Mouse (Mus musculus): ENCODE measurements around the gene Ifna16.

The Ifna16 gene

DNA sequence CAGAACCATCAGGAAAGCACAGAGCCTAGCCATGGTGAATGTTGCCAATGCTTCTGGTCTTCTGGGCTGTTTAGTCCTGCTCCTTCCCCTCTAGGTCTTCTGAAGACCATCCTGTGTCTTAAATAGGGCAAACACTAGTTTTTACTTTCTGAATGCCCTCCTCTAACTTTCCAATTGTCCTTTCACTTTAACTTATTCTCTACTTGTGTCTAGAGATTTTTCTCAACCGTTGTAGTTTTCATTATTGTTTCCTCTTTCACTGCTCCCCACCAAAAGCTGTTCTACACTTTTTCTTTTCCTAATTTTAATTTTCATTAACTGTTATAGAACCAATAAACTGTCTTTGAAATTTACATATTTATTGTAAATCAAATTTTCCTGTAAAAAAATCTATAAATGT, at the start of gene Ifna16:
Ifna16 (minus strand) TSS at position 101 of the 400 bp plus-strand sequence.
- DNase-seq, result no peak

DNA sequence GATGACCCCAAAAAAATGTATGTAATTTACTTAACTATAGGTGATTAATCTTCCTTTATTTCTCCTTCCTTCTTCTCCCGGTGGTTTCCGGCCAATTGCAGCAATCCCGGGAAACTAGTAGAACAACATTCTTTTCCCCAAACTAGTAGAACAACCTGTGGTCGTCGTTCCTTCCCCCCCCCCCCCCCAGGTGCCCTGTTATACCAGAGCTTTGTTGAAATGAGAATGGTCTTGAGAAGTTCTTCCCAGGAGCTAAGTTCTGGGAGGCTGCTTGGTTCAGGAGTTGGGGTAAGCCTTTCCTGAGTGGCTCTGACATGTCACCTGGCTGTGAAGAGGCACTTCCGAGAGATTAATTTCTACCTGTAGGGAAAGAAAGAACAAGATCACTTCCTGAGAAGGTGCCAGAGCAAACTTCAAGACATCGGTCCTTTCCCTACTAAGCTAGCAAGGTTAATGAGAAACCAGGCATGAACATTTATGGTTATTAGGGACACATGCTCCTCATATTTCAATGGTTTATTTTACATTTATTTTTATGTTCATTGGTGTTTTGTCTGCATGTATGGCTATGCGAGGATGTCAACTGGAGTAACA, 46.9 kb upstream of the Ifna16 start:
- DNase-seq, result no peak

DNA sequence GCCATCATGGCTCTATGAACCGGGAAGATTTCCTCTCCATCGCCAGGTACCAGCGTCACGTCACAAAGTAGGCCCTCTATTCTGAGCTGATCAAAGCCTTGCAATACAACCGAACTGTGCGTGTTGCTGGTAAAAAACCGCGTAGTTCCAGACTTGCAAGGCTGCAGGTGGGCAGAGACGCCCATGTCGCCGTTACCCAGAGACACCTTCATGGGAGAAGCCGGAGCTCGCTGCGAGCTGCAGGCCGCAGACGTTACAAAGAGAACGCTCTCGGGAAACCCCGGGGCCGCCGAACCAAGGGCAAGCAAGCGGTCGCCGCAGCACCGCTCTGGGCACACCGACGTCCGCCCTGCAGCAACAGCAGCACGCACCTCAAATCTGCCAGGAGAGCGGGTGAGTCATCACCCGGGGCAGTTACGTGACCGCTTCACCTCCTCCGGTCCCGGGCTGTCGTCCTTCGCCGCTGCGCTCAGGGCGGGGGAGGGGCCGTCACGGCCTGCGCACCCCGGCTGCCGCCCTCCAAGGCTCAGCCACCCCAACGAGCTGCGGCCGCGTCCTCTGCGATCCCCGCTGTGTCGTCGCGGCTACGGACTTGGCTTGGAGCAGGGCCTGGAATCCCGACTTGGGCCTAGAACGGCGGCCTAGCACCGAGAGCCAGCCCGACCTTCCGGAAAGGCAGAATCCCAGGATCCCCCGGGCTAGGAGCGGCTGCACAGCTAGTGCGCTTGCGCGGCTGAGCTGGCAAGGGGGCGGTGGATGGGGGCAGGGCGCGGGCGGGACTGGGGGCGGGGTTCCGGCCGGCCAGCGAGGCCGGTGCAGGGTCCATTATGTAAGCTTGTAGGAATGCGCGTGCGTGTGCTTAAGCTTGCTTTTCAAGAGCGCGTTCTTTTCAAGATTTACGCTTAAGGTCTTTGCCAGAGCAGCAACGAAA, 45.3 kb upstream of the Ifna16 start, which contains the start of the genes Gm26566 and Klhl9:
Gm26566 (plus strand) TSS at position 15 of the 931 bp plus-strand sequence.
Klhl9 (minus strand) TSS at position 675 of the 931 bp plus-strand sequence.
- DNase-seq, result peak; percentile 91

DNA sequence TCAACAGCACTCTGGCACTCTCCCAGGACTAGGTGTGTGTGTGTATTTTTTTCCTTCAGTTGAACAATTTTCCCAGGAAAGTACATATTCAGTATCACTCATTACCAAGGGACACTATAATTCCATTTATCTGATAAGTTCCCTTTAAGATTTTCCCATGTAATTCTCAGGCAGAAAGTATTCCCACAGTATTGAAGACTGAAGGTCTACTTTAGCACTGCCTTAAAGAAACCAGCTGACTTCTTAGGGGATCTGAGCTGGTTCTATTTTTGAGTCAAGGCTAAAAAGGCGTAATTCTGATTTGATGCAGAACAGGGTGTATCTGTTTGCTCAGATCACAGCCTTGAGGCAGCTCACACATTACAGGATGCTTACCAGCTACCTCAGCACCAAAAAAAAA, 42.0 kb upstream of the Ifna16 start:
- DNase-seq, result no peak

DNA sequence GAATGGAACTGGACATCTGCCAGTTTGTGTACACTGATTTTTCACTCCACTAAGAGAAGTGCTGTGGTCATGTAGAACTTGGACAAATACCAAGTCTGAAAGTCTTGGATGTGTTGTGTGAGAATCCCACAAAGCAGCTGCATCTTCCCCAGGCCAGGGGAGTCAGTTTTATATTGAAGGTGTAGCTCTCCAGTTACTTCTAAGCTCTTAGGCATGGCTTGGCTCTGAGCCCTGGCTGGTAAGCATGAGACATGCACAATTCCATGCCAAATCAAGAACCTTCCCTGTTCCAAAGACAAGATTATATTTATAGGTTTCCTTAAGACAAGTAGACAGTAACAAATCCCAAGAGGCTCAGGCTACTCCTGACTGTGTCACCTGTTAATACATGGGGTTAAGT, 38.3 kb upstream of the Ifna16 start:
- no peak for DNase-seq

DNA sequence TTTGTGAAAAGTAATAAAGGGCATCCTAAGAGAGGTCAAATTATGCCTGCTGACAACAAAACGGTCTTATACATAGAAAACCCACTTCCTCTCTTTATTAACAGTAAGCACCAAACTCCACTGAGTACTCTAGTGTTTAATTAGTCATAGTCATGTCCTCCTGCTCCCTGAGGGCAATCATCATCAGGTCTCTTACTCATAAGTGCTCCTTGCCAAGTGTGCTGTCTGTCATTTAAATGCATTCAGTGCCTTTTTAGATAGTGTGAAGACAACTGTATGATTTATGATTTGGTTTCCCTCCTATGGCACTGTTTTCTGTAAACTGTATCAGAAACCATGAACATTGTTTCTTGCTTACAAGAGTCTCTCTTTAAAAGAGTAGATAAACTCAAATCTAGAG, 37.6 kb upstream of the Ifna16 start:
- no peak for DNase-seq

DNA sequence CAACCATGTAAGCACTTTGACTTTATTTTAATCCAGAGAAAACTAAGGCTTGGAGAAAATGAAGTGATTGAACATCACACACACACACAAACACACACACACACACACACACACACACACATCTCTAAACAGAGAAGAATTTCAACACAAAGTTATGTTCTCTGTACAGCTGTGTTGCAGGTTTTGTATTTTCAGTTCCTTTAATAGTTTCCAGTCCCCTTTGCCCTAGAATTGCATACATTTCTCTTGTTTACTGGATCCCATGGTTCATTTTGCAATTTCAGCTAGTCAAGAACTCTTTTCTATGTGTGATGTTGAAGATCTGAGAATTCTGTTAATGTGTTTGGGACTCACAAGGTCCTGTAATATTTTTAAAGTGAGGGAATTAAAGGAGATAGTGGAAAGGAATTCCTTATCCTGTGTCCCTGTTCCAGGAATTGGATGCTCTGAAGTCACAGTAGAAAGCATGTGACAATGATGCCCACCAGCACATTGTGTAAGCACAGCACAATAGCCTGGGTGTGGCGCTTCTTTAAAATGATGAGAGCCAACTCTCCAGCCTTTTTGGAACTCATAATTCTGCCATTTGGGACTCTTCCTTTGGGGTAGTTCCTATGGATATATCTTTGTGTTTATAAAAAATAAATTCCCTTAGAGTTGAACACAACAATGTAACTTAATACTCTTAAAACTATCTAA, 30.6 kb upstream of the Ifna16 start:
- no peak for DNase-seq

DNA sequence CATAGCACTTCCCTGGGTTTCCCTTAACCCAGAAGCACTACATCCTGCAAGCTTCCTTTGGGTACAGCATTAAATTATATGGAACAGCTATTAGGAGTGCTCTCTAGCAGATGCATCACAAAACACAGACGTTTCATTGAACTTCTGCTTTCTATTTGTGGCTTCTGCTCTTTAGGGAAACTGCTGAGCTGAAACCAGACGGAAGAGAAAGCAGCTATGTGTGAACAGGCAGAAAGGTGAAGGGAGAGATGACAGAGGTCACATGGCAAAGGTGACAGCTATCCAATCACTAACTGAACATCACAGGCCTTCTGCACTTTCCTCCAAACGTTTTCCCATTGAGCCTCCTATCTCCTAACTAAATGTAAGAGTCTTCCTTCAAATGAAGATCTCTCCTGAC, 29.2 kb upstream of the Ifna16 start:
- no peak for DNase-seq

DNA sequence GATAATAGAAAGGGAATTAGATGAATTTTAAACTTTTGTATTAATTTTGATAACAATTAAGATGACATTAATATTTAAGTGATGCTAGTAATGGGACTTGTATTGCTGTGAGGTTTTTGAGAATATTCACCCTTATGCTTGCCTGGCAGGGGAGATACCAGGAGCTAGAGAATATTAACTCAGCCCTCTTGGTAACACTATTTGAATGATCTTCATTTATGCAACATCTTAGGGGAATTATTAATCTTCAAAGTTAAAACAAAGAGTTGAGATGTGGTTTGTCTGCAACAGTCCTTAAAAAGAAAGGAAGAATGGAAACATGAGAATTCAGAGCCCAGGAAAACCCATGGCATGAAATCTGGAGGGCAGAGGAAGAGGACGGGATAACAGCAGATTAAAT, 22.6 kb upstream of the Ifna16 start:
- no peak for DNase-seq

DNA sequence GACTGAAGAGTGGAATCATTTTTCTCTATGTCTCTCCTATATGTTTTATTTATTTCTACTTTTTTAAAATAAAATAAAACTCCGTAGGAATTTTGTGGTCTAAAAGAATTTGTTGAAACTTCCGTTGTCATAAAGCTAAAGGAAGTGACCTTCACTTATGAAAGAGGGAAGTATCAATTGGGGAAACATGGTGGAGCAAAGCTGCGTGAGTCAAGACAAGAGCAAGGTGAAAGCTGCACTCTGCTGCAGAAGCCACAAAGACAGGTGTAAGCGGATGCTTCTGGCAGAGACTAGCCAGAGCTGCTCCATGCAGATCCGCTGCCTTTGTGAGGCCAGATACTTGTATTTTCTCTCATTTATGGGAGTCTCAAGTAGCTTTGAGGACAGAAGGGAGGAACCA, 22.1 kb upstream of the Ifna16 start:
- no peak for DNase-seq

DNA sequence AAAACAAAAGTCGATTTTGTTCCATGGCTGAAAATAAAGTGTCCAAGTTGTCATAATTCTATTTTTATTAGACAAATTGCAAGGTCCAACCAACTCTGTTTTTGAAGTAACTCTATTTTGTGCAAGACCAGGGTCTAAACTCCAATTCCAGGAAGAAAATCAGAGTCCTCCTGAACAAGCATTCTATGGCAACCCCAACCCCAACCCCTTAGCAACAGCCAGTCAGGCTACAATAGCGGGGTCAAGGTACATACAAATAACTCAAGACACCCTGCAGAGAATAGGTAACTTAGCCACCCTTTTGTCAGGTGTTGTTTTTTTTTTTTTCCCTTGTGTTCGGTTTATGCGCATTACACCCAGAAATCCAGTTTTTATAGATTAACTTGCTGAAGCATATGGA, 21.0 kb upstream of the Ifna16 start:
- peak; percentile 27 for DNase-seq

DNA sequence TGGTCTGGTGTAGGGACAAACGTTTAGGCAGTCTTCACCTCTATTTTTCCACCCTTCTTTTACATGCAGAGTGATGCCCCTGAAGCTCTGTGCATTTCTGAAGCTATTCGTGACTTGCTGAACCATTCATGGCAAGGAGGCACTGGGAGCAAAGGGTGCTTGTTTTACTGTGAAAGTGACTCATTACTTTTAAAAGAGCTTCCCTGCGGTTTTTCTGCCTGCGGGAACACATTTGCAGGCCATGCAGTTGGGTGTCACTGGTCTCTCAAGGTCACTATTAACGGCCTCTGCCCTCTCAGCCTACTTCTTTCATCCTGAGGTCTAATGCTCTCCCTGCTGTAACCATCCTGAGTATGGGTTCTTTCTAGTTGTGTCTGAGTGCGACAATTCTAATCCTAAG, 20.4 kb upstream of the Ifna16 start:
- DNase-seq, result no peak

DNA sequence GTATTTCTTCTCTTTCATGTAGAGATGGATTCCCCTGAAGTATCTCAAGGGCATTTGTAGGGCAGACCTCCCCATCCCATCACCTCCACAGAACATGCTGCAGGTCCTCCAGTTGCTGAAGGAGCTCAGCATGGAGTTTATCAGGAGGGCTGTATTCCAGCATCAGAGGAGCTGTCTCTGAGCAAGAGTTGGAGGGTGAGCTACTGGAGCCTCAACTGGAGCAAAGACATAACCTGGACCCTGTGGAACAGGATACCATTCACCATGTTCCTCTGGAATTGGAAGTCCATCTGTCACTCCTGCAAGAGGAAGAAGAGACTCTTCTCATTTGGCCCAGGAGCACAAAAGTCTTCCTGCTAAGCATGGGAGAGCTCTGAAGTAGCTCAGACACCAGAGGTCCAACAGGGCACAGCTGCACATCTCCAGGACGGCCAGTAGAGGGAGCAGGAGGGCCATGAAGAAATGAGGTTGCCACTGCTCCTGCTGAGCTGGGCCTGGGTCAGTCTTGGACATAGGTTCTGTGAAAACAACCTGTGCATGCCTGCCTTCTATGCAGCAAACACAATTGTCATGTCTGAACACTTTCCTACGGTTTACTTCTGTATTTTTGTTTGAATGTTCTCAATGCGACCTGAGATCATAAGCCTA, 19.6 kb upstream of the Ifna16 start:
- peak; percentile 58 for DNase-seq

DNA sequence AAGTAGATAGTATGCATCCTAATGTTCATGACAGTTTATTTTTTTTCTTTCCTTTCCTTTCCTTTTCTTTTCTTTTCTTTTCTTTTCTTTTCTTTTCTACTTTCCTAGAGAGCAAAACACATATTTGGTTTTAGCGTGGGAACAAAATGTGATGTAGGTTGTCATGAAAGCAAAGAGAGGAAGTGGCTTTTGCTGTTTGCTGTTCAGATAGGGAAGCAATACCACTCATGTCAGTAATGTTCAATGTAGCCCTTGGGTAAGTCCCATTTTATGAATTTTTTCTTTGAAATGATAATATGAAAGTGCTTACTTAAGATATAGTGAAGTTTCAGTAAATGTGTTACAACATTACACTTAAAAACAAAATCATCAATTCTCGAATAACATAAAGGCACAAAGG, 16.7 kb upstream of the Ifna16 start:
- DNase-seq, result no peak

DNA sequence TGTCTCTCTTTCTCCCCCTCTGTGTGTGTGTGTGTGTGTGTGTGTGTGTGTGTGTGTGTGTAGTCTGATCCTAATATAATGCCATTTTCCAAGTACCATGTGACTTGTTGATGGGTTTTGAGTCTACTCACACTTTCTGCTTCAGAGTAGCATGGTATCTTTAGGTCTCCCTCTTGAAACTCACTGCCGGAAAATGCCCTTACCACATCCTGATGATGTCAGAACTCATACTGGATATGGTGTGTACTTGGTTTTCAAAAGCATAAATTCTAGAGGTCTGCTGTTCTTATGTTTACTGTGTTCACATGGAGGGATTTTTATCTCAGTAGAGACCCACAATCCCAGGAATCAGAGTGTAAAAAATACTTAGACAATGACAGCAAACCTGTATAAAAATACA, 15.8 kb upstream of the Ifna16 start:
- DNase-seq, result no peak

DNA sequence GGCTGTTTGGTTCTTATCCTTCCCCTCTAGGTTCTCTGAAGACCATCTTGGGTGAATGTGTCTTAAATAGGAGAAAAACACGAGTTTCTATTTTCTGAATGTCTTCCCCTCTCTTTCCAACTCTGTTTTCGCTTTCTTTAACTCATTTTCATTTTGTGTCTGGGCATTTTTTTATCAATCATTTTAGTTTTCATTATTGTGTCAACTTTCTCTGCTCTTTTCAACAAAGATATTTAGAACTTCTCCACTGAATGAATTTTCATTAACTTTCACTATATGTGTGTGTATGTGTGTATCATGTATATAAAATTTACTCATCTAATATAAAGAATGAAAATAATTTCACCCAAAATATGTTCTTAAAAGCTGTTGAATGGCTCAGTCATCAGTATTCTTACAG, 14.5 kb upstream of the Ifna16 start, which contains the start of gene Ifnab:
Ifnab (minus strand) TSS at position 101 of the 400 bp plus-strand sequence.
- DNase-seq, result no peak

DNA sequence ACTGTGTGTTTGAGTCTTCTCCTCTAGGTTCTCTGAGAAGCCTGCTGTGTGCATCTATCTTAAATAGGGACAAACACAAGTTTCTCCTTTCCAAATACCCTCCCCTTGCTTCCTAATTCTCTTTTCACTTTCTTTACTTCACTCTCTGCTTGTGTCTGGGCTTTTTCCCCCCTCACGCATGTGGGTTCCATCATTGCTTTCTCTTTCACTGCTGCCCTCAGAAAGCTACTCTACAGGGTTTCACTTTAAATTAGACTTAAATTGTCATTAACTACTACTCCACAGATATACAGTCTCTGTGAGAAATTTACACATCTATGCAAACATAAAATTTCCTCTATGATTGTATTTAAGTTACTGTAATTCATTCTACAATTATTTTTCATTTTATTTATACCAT, 7.1 kb upstream of the Ifna16 start, which contains the start of gene Ifna2:
Ifna2 (minus strand) TSS at position 101 of the 400 bp plus-strand sequence.
- no peak for DNase-seq

DNA sequence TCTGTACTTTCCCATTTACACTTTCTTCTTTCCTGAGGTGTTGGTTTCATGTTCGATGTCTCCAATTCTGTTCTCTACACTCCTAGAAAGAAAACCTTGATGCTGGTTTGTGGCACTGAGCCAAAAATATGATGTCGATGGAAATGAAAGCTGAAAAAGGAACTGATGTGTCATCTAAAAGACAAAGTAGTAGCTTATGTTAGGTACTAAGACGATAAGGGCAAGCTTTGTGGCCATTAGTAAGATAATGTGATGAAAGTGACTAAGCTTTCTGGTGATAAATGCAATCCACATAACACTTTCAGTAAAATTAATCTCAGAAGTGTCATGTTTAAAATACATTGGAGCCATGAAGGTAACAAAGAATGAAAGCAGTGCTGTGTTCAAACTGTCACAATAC, 4.6 kb upstream of the Ifna16 start:
- DNase-seq, result no peak

DNA sequence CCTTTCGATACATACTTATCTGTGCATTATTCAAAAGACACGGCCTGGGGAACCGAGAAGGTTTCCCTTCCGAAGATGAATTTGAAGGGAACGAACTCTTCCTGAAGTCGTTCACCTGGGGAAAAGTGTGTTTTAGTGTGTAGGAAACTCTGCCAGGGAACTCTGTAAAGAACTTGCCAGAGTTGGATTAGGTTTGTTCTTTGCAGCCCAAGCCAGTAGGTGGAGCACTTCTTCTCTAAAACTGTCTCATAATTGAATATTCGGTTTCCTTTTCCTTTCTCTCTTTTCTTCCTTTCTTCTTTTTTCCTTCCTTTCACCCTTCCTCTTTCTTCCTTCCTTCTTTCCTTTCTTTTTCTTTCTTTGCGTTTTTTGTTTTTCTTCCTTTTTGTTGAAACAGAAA, 3.6 kb upstream of the Ifna16 start:
- no peak for DNase-seq

DNA sequence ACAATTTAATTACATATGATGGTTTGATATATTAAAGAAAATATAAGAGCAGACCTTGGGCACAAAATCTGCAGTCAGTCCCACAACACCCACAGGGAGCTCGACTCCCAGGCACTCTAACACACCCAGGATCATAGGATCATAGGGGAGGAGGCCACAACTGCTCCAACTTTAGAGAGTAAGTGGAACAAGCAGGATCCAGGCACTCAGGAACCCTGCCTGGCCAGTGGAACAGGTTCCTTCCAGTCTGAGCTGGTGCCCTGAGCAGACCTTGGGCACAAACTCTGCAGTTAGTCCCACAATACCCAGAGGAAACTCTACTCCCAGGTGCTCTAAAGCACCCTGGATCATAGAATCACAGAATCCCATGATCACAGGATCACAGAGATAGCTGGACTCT, 21.3 kb downstream of the Ifna16 start:
- peak; percentile 28 for DNase-seq

DNA sequence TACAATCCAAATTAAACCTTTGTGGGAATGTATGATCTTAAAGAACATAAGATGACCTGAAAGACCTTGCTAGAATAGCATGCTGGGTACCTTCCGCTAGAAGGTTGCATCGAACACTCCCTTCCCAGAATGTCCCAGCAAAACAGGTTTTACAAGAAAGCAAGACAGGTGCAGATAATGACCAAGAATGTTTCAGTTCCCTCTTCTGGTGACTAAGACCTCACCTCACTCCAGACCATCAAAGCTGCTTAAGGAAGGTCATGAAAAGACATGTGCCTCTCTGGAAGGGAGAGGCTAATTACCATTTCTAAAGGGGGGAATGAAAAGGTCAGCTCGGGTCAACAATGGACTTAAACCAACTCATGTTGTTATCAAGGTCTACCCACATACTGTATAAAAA, 23.1 kb downstream of the Ifna16 start:
- no peak for DNase-seq

DNA sequence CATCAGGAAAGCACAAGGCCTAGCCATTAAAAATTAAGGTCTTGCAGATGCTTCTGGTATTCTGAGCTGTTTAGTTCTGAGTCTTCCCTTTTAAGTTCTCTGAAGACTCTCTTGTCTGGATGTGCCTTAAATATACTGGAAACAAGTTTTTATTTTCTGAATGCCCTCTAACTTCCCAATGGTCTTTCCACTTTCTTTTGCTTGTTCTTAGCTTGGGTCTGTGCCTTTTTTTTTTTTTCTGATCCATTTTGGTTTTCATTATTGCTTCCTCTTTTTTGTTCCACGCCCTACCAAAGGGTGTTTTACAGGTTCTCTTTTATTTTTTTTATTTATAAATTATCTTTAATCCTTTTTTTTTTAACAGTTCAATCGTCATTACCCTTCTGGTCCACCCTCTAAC, 32.4 kb downstream of the Ifna16 start, which contains the start of gene Ifna13:
Ifna13 (minus strand) TSS at position 101 of the 400 bp plus-strand sequence.
- no peak for DNase-seq

DNA sequence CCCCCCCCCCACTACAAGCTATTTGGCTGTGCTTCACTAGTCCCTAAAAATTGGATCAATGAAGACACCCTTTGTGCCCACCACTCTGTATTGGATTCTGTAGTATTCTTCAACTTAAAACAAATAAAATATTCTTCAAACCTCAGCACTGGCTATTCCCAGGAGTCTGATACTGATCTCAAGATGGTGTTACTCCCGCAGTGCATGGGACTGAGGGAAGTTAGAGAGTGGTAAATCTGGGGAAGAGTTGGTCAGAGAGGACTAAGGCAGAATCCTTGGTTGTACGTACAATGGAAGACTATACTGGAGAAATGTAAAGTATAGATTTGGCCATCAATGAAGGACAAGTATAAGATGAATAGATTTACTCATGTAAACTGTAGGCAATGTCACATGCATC, 34.2 kb downstream of the Ifna16 start:
- no peak for DNase-seq

Measured in kidney, adult 11 months (tissue).